Mouse (Mus musculus) G1E (cell line): ENCODE measurements around the gene Praf2. TPM values are rescaled to one million over a fixed set of nuclear protein-coding genes. Genes with fewer than 3 reads are reported as not detected.
"Not testable (repeated sequence)": the region's sequence is repeated elsewhere in the genome, so short reads cannot be mapped to it uniquely, and the experiment has no call there.

Experiments used
- ATAC-seq: 2 replicates; pipeline ENCODE4 v1.8.0; 2016; ENCODE audit warnings: mild to moderate bottlenecking; ENCODE audit not compliant: insufficient number of reproducible peaks, poor library complexity, low FRiP score, severe bottlenecking; ENCODE audit errors: extremely low read depth
- DNase-seq: peaks from one replicate; pipeline ENCODE4 v3.0.0; 2012; ENCODE audit warnings: low spot score
- H3K27me3 ChIP-seq: 2 replicates; pipeline ENCODE4 v1.6.1; 2012; ENCODE audit warnings: mild to moderate bottlenecking, low read length, inconsistent platforms; ENCODE audit not compliant: insufficient read depth
- H3K36me3 ChIP-seq: replicated peaks from 2 replicates; pipeline ENCODE3; 2012; ENCODE audit warnings: mild to moderate bottlenecking, inconsistent platforms
- H3K4me1 ChIP-seq: 2 replicates; pipeline ENCODE4 v1.6.1; 2012; ENCODE audit warnings: low read depth, low read length, inconsistent platforms, mixed read lengths; ENCODE audit not compliant: insufficient read depth
- H3K4me3 ChIP-seq: 2 replicates; pipeline ENCODE4 v1.5.1; 2012; ENCODE audit warnings: low read depth, mild to moderate bottlenecking, inconsistent platforms, low read length, moderate library complexity, mixed read lengths
- H3K9me3 ChIP-seq: replicated peaks from 2 replicates; pipeline ENCODE4 v1.6.1; 2012; ENCODE audit warnings: inconsistent platforms
- CTCF ChIP-seq: IDR thresholded peaks from 2 replicates; pipeline ENCODE4 v1.5.1; 2012; ENCODE audit warnings: low read depth, low read length, inconsistent platforms, mixed read lengths
- GATA1 ChIP-seq: IDR thresholded peaks from 2 replicates; pipeline ENCODE4 v1.6.1; 2012; ENCODE audit warnings: borderline replicate concordance, low read length, inconsistent platforms, mixed read lengths
- GATA2 ChIP-seq: IDR thresholded peaks from 2 replicates; pipeline ENCODE4 v1.6.1; 2012; ENCODE audit warnings: low read depth, low read length, inconsistent platforms, borderline replicate concordance
- POLR2AphosphoS5 ChIP-seq: IDR thresholded peaks from 2 replicates; pipeline ENCODE4 v1.6.1; 2012; ENCODE audit warnings: low read depth, low read length, inconsistent platforms; ENCODE audit not compliant: insufficient replicate concordance
- TAL1 ChIP-seq: conservative IDR thresholded peaks from 2 replicates; pipeline ENCODE4 v1.6.1; 2012; ENCODE audit warnings: low read depth, low read length, inconsistent platforms, mixed read lengths
- polyA plus RNA-seq: library from polyadenylated mRNA; stranded (reverse); fragments of >175 nt; gene quantifications from 2 replicates; pipeline ENCODE4 v1.2.3, GENCODE M21; 2012
- total RNA-seq, 2 experiments: library from RNA; stranded (forward) in 1 of 2; stranded (reverse) in 1 of 2; fragments of 200-1000 nt in 1 of 2; fragments of >200 nt in 1 of 2; fragmentation: Nextera tagmentation in 1 of 2; gene quantifications; 2 replicates each; pipeline ENCODE4 v1.2.3; 2014 to 2017

Praf2 gene
- total and polyA plus RNA-seq, 3 experiments = 5.0 to 22.6 (median 10.8) TPM

DNA sequence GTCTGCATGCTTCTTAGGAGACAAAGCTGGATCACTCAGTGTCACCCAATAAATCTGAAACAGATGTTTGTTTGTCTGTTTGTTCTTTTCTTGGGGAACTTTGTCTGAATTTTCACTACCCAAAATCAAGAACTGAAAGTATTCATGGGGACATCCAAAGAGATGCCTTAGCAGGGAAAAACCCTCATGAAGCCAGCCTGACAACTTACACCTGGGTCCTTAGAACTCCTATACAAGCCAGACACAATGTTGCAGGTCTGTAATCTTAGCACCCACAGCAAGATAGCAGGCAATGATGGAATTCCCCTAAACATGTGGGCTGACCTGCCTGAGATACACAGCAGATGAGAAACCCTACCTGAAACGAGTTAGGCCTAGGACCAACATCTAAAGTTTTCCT lies 16.7 kb downstream of the Praf2 start:
- Histone ChIP-seq H3K27me3 (no peaks in the 10 kb centered on the region), H3K4me3 (no peak overlapping the region), H3K4me1 (no peaks in the 10 kb centered on the region), H3K36me3 (no peaks in the 10 kb centered on the region), H3K9me3 (no peaks in the 10 kb centered on the region)
- ATAC-seq (no peak), DNase-seq (no peak)
- TF ChIP-seq CTCF = no peak
- no peak for TF ChIP-seq GATA2
- TF ChIP-seq GATA1 = no peak
- no peak for TF ChIP-seq TAL1
- TF ChIP-seq POLR2AphosphoS5 = no peak

DNA sequence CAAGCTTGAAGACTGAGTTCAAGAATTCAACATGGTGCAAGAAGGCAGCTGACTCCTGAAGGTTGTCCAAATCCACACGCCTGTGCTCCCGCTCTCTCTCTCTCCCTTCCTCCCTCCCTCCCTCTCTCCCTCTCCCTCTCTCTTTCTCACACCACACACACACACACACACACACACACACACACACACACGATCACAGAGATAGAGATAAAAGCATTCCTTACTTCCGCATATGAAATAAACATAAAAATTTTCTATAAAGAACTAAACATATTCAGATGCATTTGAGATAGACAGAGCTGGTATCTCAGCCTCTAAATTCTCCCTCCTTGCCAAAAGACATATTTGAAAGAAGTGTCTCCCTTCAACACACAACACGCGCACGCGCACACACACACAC lies 17.2 kb downstream of the Praf2 start:
- Histone ChIP-seq H3K27me3 (no peaks in the 10 kb centered on the region), H3K4me1 (peaks cover 5% of the 10 kb centered on the region; the same call in 1 of the 2 replicates), H3K36me3 (no peaks in the 10 kb centered on the region), H3K9me3 (no peaks in the 10 kb centered on the region), H3K4me3 (no peak overlapping the region)
- ATAC-seq (no peak), DNase-seq (no peak)
- TF ChIP-seq GATA1 (no peak), CTCF (no peak), TAL1 (no peak), GATA2 (no peak), POLR2AphosphoS5 (no peak)

DNA sequence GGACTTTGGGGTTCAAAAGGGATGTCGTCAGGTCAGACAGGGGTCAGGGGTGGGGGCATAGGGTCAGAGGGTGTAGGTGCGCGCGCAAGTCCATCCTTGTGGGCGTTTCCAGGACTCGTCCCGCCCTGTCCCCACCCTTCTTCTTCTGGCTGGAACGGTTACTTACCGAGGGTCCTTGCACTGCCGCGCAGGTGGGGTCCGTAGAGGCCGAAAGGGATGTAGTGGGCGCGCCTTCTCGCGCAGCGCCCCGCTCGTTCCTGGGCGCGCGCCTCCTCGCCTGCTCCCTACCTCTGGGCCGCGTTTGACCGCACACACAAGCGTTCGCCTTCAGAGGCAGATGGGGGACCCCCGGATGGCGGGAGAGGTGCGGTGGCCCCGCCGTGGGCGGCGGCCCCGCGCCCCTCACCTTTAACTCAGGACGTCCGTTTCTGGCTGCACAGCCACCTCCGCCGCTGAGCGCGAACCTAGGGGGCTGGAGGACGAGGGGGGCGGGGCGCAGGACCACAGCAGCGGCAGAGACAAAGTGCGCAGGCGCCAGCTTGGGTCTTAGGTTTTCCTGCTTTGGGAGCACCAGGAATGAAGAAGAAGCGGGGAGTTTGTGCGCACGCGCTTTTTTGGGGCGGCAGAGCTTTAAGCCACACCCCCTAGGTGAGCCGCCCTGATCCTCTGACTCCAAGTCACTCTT lies 22.3 kb downstream of the Praf2 start, which contains the start of gene Ccdc120:
Ccdc120 (minus strand) TSS at position 474 of the 685 bp plus-strand sequence.
- H3K4me1 ChIP-seq = peaks cover 6% of the 10 kb centered on the region; the same call in 1 of the 2 replicates
- H3K9me3 ChIP-seq = no peaks in the 10 kb centered on the region
- no peaks in the 10 kb centered on the region for H3K36me3 ChIP-seq
- ATAC-seq = no peak
- H3K27me3 ChIP-seq = no peaks in the 10 kb centered on the region
- H3K4me3 ChIP-seq = peak within 1 kb of the TSS; percentile 73
- DNase-seq = peak; percentile 14
- TF ChIP-seq CTCF = no peak
- TF ChIP-seq TAL1 = no peak
- no peak for TF ChIP-seq GATA2
- TF ChIP-seq GATA1 = no peak
- no peak for TF ChIP-seq POLR2AphosphoS5

DNA sequence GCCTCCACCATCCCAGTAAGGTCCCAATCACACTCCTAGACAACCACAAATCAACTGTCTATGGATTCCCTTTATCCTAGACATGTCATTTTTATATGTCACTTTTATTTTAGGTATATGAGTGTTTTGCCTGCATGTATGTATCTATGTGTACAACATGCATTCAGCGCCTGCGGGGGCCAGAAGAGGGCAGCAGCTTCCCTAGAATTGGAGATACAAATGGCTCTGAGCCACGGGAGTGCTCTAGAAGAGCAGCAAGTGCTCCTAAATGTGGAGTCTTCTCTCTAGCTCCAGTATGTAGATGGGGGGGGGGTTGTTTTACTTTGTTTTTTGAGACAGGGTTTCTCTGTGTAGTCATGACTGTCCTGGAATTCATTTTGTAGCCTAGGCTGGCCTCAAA lies 25.4 kb downstream of the Praf2 start:
- not testable (repeated sequence) for H3K4me1 ChIP-seq, H3K4me3 ChIP-seq, H3K9me3 ChIP-seq, H3K27me3 ChIP-seq, H3K36me3 ChIP-seq, DNase-seq, ATAC-seq

DNA sequence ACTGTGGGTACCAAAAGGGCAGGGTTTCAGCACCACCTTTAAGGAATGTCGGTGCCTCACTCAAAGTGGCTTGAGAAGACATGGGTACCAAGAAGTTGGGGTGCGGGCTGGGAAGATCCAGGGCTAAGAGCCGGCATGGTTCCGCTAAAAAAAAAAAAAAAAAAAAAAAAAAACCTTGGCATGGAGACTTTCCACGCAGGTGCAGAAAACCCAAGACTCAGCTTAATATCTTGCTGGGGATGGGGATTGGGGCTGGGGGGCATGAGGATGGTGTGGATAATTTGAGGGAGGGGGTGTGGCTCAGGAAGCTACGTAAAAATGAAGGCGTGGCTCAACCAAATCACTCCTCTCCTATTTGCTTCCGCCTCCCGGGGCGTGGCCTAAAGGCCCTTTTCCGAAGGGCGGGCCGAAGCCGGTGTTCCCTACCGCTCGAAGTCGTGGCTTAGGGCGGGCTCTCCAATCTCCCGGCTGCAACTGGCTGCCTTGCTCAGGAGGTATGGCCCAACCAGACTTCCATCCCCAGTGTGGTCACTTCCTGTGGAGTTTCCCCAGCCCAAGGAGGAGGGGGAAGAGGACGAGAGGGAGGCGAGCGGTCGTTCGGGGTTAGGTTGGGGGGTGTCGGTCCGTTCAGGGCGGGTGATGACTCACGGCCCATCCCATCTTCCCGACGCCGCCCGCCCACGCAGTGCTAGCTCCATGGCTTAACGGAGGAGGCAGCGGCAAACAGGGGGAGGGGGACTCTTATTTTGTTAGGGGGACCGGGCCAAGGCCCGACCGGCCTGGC lies 34.1 kb downstream of the Praf2 start, which contains the start of gene Tfe3:
Tfe3 (plus strand) TSS at position 424 of the 784 bp plus-strand sequence.
- Histone ChIP-seq H3K4me1 (peaks cover 42% of the 10 kb centered on the region), H3K27me3 (no peaks in the 10 kb centered on the region), H3K36me3 (peaks cover 20% of the 10 kb centered on the region), H3K4me3 (peak within 1 kb of the TSS; percentile 79), H3K9me3 (no peaks in the 10 kb centered on the region)
- ATAC-seq (peak; percentile 92), DNase-seq (peak; percentile 84)
- TF ChIP-seq CTCF (no peak), TAL1 (no peak), GATA1 (no peak), POLR2AphosphoS5 (no peak)

DNA sequence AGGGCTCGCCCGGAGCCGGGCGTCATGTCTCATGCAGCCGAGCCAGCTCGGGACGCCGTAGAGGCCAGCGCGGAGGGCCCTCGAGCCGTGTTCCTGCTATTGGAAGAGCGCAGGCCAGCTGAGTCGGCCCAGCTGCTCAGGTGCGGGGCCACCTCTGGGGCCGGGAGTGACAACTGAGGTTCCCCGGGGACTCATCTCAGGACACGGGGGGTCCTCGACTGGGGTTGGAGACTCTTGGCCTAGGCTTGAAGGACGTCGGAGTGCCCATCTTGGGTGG lies 34.6 kb downstream of the Praf2 start:
- no peak for TF ChIP-seq POLR2AphosphoS5
- TF ChIP-seq CTCF = no peak
- TF ChIP-seq GATA2 = no peak
- no peak for TF ChIP-seq GATA1
- TF ChIP-seq TAL1 = no peak
- Histone ChIP-seq H3K36me3 (peaks cover 25% of the 10 kb centered on the region), H3K4me1 (peaks cover 47% of the 10 kb centered on the region), H3K4me3 (peak overlapping the region; percentile 79), H3K9me3 (no peaks in the 10 kb centered on the region), H3K27me3 (no peaks in the 10 kb centered on the region)
- DNase-seq = no peak
- ATAC-seq = no peak
